Mouse (Mus musculus) erythroblast, embryonic 14.5 days (primary cell): Measurements from ENCODE around the gene Drd4. TPM values are rescaled to one million over a fixed set of nuclear protein-coding genes. Genes with fewer than 3 reads are reported as not detected.

Experiments
- H3K27me3 ChIP-seq: 2 replicates; pipeline ENCODE4 v1.6.1; 2012; ENCODE audit warnings: inconsistent platforms; ENCODE audit not compliant: control insufficient read depth
- H3K36me3 ChIP-seq: 2 replicates; pipeline ENCODE4 v1.6.1; 2012; ENCODE audit warnings: mild to moderate bottlenecking, inconsistent platforms; ENCODE audit not compliant: control insufficient read depth
- H3K4me1 ChIP-seq: 2 replicates; pipeline ENCODE4 v1.6.1; 2012; ENCODE audit warnings: inconsistent platforms; ENCODE audit not compliant: control insufficient read depth
- H3K4me3 ChIP-seq: replicated peaks from 2 replicates; pipeline ENCODE3; 2012; ENCODE audit warnings: moderate library complexity, mild to moderate bottlenecking, inconsistent platforms
- H3K9me3 ChIP-seq: 2 replicates; pipeline ENCODE4 v1.6.1; 2012; ENCODE audit warnings: low read length, inconsistent platforms, mixed read lengths; ENCODE audit not compliant: control insufficient read depth
- GATA1 ChIP-seq: IDR thresholded peaks from 2 replicates; pipeline ENCODE4 v1.6.1; 2012; ENCODE audit warnings: low read length, inconsistent platforms, mixed read lengths
- TAL1 ChIP-seq: IDR thresholded peaks from 3 replicates; pipeline ENCODE4 v1.6.1; 2012; ENCODE audit warnings: low read length, inconsistent platforms, mixed read lengths
- polyA plus RNA-seq: library from polyadenylated mRNA; stranded (reverse); fragments of >175 nt; gene quantifications from 2 replicates; pipeline ENCODE4 v1.2.3, GENCODE M21; 2012

Drd4 gene
- polyA plus RNA-seq, 1 experiment = not detected

- Histone ChIP-seq H3K36me3 (no peaks in the 10 kb centered on the region), H3K4me3 (no peak overlapping the region), H3K9me3 (peaks cover 3% of the 10 kb centered on the region; the same call in 1 of the 2 replicates), H3K27me3 (peaks cover 47% of the 10 kb centered on the region), H3K4me1 (0 out of 2 replicates have a peak, but pooled peaks cover 2% of the 10 kb centered on the region)
- no peak for TF ChIP-seq GATA1
- TF ChIP-seq TAL1 = no peak
Measured at GRCm38 (mm10) chr7:141288042-141288441, 3.8 kb upstream of the Drd4 start.

GRCm38 (mm10) chr7:141292583-141293388 is 980 bp downstream of the Drd4 start:
- H3K9me3 ChIP-seq = peaks cover 8% of the 10 kb centered on the region
- TF ChIP-seq GATA1 (no peak), TAL1 (no peak)
- H3K36me3 ChIP-seq = peaks cover 13% of the 10 kb centered on the region
- peaks cover 76% of the 10 kb centered on the region for H3K27me3 ChIP-seq
- peaks cover 10% of the 10 kb centered on the region for H3K4me1 ChIP-seq
- no peak overlapping the region for H3K4me3 ChIP-seq

GRCm38 (mm10) chr7:141293852-141294471 is 2.2 kb downstream of the Drd4 start:
- Histone ChIP-seq H3K36me3 (peaks cover 18% of the 10 kb centered on the region), H3K4me1 (peaks cover 16% of the 10 kb centered on the region), H3K9me3 (peaks cover 8% of the 10 kb centered on the region), H3K4me3 (no peak overlapping the region), H3K27me3 (peaks cover 68% of the 10 kb centered on the region)
- TF ChIP-seq GATA1 (no peak), TAL1 (no peak)

DNA sequence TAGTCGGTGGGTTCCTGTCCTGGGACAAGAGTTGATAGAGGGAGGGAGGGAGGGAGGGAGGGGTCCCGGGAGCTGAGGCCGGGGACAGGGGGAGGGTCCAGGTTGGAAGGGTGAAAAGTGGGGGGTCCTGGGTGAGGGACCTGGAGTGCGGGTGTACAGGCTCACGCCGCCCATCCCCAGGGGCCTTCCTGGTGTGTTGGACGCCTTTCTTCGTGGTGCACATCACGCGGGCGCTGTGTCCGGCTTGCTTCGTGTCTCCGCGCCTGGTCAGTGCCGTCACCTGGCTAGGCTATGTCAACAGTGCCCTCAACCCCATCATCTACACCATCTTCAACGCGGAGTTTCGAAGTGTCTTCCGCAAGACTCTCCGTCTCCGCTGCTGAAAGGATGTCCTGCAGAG is 2.7 kb downstream of the Drd4 start:
- TF ChIP-seq TAL1 (no peak), GATA1 (no peak)
- Histone ChIP-seq H3K36me3 (peaks cover 22% of the 10 kb centered on the region), H3K9me3 (peaks cover 8% of the 10 kb centered on the region), H3K4me3 (no peak overlapping the region), H3K4me1 (peaks cover 16% of the 10 kb centered on the region), H3K27me3 (peaks cover 68% of the 10 kb centered on the region)

GRCm38 (mm10) chr7:141297926-141298650 is 6.3 kb downstream of the Drd4 start:
- peaks cover 5% of the 10 kb centered on the region for H3K9me3 ChIP-seq
- H3K4me3 ChIP-seq = no peak overlapping the region
- peaks cover 14% of the 10 kb centered on the region for H3K4me1 ChIP-seq
- peaks cover 32% of the 10 kb centered on the region for H3K27me3 ChIP-seq
- peaks cover 56% of the 10 kb centered on the region for H3K36me3 ChIP-seq
- TF ChIP-seq GATA1 (no peak), TAL1 (no peak)

- H3K36me3 ChIP-seq = peaks cover 65% of the 10 kb centered on the region
- TF ChIP-seq GATA1 (no peak), TAL1 (no peak)
- H3K4me1 ChIP-seq = peaks cover 10% of the 10 kb centered on the region
- H3K9me3 ChIP-seq = no peaks in the 10 kb centered on the region; the same call in 1 of the 2 replicates
- H3K27me3 ChIP-seq = peaks cover 21% of the 10 kb centered on the region
- H3K4me3 ChIP-seq = no peak overlapping the region
Measured at GRCm38 (mm10) chr7:141299175-141299574, 7.4 kb downstream of the Drd4 start.

GRCm38 (mm10) chr7:141301386-141301785 is 9.6 kb downstream of the Drd4 start:
- no peaks in the 10 kb centered on the region for H3K9me3 ChIP-seq
- TF ChIP-seq TAL1 (no peak), GATA1 (no peak)
- H3K4me1 ChIP-seq = peaks cover 10% of the 10 kb centered on the region
- H3K36me3 ChIP-seq = peaks cover 87% of the 10 kb centered on the region
- H3K4me3 ChIP-seq = no peak overlapping the region
- no peaks in the 10 kb centered on the region; the same call in 1 of the 2 replicates for H3K27me3 ChIP-seq

- TF ChIP-seq TAL1 (no peak), GATA1 (no peak)
- Histone ChIP-seq H3K9me3 (no peaks in the 10 kb centered on the region), H3K36me3 (peaks cover 89% of the 10 kb centered on the region), H3K4me3 (no peak overlapping the region), H3K27me3 (no peaks in the 10 kb centered on the region), H3K4me1 (peaks cover 6% of the 10 kb centered on the region)
Measured at GRCm38 (mm10) chr7:141302702-141303268, 11.0 kb downstream of the Drd4 start.

DNA sequence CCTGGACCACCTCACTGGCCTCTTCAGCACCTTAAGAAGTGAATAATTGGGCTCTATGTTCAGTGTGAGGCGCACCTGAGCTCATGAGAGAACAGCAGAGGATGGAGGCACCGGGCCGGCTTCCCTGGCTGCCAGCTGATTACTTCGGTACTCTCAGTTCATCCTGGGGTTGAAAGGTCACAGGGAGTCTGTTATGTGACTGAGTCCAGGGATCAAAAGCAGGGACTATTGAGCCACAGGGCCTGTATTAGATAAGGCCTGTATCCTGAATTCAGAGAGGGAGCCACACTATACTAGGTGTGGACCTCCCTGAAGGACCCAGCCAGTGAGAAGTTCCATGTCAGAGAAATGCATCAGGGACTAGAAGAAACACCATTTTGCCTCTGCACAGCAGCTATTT is 12.7 kb downstream of the Drd4 start:
- Histone ChIP-seq H3K4me3 (no peak overlapping the region), H3K27me3 (no peaks in the 10 kb centered on the region), H3K4me1 (no peaks in the 10 kb centered on the region), H3K9me3 (no peaks in the 10 kb centered on the region), H3K36me3 (peaks cover 96% of the 10 kb centered on the region)
- TF ChIP-seq GATA1 (no peak), TAL1 (no peak)
